Mouse (Mus musculus) kidney, adult 2 months (tissue): ENCODE results near the gene Fasn.

ENCODE experiments used
- CTCF ChIP-seq: fragments of 200-500 bp; conservative IDR thresholded peaks from 2 replicates; pipeline ENCODE4 v1.5.1; 2011; ENCODE audit warnings: low read depth, mild to moderate bottlenecking, control low read depth, low read length, moderate library complexity, mixed read lengths; ENCODE audit not compliant: insufficient read depth, insufficient read length
- POLR2A ChIP-seq: fragments of 200-500 bp; IDR thresholded peaks from one replicate; pipeline ENCODE4 v1.6.1; 2011; ENCODE audit warnings: low read depth, low read length, control low read depth

DNA sequence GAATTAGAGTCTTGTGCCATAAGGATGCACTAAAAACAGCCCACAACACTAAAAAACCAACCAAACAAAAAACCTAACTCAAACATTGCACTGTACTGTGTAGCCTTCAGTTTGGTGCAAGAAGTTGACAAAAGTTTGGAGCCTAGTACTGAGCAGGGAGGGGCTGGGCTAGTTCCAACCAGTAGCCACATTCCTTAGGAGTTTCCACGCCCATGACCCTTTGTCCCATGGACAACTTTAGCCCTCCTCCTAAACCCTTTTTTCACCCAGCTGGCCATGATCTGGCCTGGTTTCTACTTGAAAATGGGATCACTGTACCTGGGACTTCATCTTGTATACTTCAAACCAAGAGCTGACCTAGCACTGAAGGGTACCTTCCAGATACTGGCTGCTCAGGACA lies 26.8 kb upstream of the Fasn start:
- TF ChIP-seq POLR2A: no peak
- no peak for TF ChIP-seq CTCF
